Comparison of ENCODE assay signal across 8 mouse cellular contexts in the genomic region with DNA sequence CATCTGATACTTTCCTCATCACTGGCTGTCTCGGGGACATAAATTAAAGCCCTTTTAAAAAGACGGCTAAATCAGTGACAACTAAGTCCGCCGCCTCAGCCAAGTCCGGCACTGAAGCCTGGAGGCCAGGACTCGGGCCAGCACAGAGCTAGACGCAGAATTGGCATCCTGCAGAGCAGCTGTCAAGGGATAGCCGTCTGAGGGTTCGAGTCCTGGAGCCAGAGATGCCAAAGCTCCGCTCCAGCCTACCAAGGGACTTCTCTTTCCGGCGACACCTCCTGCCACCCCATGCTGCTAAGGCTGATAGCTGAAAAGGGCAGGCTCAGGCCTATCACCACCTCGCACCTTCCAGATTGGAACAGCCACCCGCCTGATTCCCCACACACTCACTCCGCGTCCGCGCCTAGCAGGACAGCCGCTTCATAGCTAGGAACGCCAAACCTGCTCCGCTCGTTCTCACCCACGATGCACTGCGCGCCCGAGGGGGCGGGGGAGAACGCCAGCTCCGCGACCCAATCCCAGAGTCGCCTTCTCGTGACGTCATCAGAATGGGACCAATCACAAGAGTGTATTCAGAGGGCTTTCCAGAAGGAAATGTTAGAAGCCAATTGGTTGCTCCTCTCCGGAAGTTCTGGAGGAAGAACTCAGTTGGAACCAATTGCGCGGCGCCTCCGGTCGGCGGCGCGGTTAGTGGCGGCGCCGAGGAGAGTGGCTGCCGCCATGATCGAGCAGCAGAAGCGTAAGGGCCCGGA. TPM values are rescaled to one million over a fixed set of nuclear protein-coding genes. Genes with fewer than 3 reads are reported as not detected.
A peak's percentile ranks its signal among the peaks of the same experiment; 100 is the strongest.
DNase-seq lines count a peak whose midpoint lies in the region; ATAC-seq lines count a peak whose summit lies in the region.

Gene Zcchc17, minus strand, starts transcription at position 458 of the 752 bp plus-strand sequence.
Gene Snrnp40, plus strand, starts transcription at position 647 of the 752 bp plus-strand sequence.

- H3K4me3 ChIP-seq in lung, embryonic 16.5 days (ENCODE audit: low read length) = peak within 1 kb of the TSS; percentile 99

- peak within 1 kb of the TSS; percentile 85 for H3K4me2 ChIP-seq in lung, embryonic 16.5 days (ENCODE audit: low read depth, low read length)

- H3K9ac ChIP-seq in lung, embryonic 16.5 days (ENCODE audit: low read length) = peak within 1 kb of the TSS; percentile 98

- H3K4me1 ChIP-seq in lung, embryonic 16.5 days (replicated peaks; ENCODE audit: control insufficient read depth, insufficient read depth, low read length) = peaks cover 15% of the 10 kb centered on the region

- DNase-seq in MEL-GATA-1-ER (ENCODE audit: extremely low read depth, low read depth) = peak; percentile 99
- DNase-seq in cerebellum, adult 8-10 months = peak; percentile 99
- peak; percentile 100 for DNase-seq in forelimb bud, embryonic 11.5 days (ENCODE audit: low read depth, low spot score)
- DNase-seq in layer of hippocampus, adult 9-10 months (ENCODE audit: low spot score) = peak; percentile 99
- peak; percentile 98 for DNase-seq in ovary, postnatal 10 days (ENCODE audit: low spot score)
- DNase-seq in thymus, postnatal 10 days (ENCODE audit: low spot score in 2 of 2) = peak; percentile 99

- 0 out of 2 replicates have a peak, but pooled peaks cover 2% of the 10 kb centered on the region for H3K9me3 ChIP-seq in lung, embryonic 16.5 days (ENCODE audit: control insufficient read depth, low read length)

- H3K36me3 ChIP-seq in lung, embryonic 16.5 days (ENCODE audit: control insufficient read depth, insufficient read depth, low read length) = peaks cover 13% of the 10 kb centered on the region

- ATAC-seq in hematopoietic stem cell, adult 5-6 weeks (replicated peaks in 1 of 2; ENCODE audit: insufficient read depth in 1 of 2, low FRiP score in 2 of 2, low TSS enrichment in 1 of 2, low read depth in 1 of 2, poor library complexity in 2 of 2, severe bottlenecking in 2 of 2) = peak; percentile 98
- ATAC-seq in lung, embryonic 16.5 days (ENCODE audit: low read depth) = peak; percentile 99

- WGBS in lung, embryonic 16.5 days = under 1% methylated on average over 45 of the region's 49 CpGs

- peak within 1 kb of the TSS; percentile 82 for H3K27ac ChIP-seq in lung, embryonic 16.5 days (ENCODE audit: low read length)

- H3K27me3 ChIP-seq in lung, embryonic 16.5 days (ENCODE audit: control insufficient read depth, insufficient read depth, low read depth, low read length) = no peaks in the 10 kb centered on the region

RNA-seq across cellular contexts. Expression of gene Zcchc17, which starts in this region (rescaled TPM):
- 60.8 and 78.6 TPM in 2 replicates for total RNA-seq in hematopoietic stem cell, adult 5-6 weeks (2017)
- polyA plus RNA-seq in lung, embryonic 16.5 days (2015; fragmentation: Nextera tagmentation; extraction: Ambion mirVana) = 62.5 and 72.0 TPM in 2 replicates

RNA-seq across cellular contexts. Expression of gene Snrnp40, which starts in this region (rescaled TPM):
- 52.8 and 90.8 TPM in 2 replicates for total RNA-seq in hematopoietic stem cell, adult 5-6 weeks (2017)
- 135 and 138 TPM in 2 replicates for polyA plus RNA-seq in lung, embryonic 16.5 days (2015; fragmentation: Nextera tagmentation; extraction: Ambion mirVana)

Comparison
In these comparisons a context has a peak if more than half of its experiments do, and no peak if none do; other contexts are left out.
1. Peak in every context shown above with its lines: DNase-seq, ATAC-seq, H3K4me3 ChIP-seq and H3K27ac ChIP-seq.